Mouse (Mus musculus) midbrain, embryonic 12.5 days (tissue): ENCODE measurements around the gene Olfr576. TPM values are rescaled to one million over a fixed set of nuclear protein-coding genes. Genes with fewer than 3 reads are reported as not detected.

Experiments used
- ATAC-seq: fragments of 200-750 bp; cut with Nextera tagmentation; 2 replicates; pipeline ENCODE4 v1.8.0; 2017; ENCODE audit warnings: low read depth, moderate TSS enrichment, moderate library complexity; ENCODE audit not compliant: low FRiP score
- H3K27ac ChIP-seq: fragments of 300-500 bp; sonication (generic); replicated peaks from 2 replicates; pipeline ENCODE4 v1.5.1; 2016; ENCODE audit warnings: mild to moderate bottlenecking
- H3K27me3 ChIP-seq: fragments of 300-500 bp; sonication (generic); 2 replicates; pipeline ENCODE4 v1.6.1; 2016; ENCODE audit warnings: mild to moderate bottlenecking
- H3K36me3 ChIP-seq: fragments of 300-500 bp; sonication (generic); 2 replicates; pipeline ENCODE4 v1.6.1; 2016
- H3K4me1 ChIP-seq: fragments of 300-500 bp; sonication (generic); 2 replicates; pipeline ENCODE4 v1.6.1; 2016
- H3K4me2 ChIP-seq: fragments of 300-500 bp; sonication (generic); replicated peaks from 2 replicates; pipeline ENCODE4 v1.6.1; 2016; ENCODE audit warnings: mild to moderate bottlenecking, moderate library complexity
- H3K4me3 ChIP-seq: fragments of 300-500 bp; sonication (generic); 2 replicates; pipeline ENCODE4 v1.5.1; 2016; ENCODE audit warnings: mild to moderate bottlenecking
- H3K9ac ChIP-seq: fragments of 300-500 bp; sonication (generic); replicated peaks from 2 replicates; pipeline ENCODE4 v1.6.1; 2016; ENCODE audit warnings: mild to moderate bottlenecking, moderate library complexity
- H3K9me3 ChIP-seq: fragments of 300-500 bp; sonication (generic); 2 replicates; pipeline ENCODE4 v1.6.1; 2016; ENCODE audit warnings: mild to moderate bottlenecking
- WGBS: fragments of 180-500 bp; shearing (Covaris S2); methylation state at CpG from one replicate; pipeline ENCODE4 v1.1.7; 2016; 5-methylcytosine and 5-hydroxymethylcytosine counted together
- polyA plus RNA-seq: library from polyadenylated mRNA; unstranded; fragments of >200 nt; fragmentation: Nextera tagmentation; extraction: Ambion mirVana; gene quantifications from 2 replicates; pipeline ENCODE4 v1.2.1, GENCODE M21; 2016

Gene Olfr576
- polyA plus RNA-seq, 1 experiment from 2014 or later, result not detected

DNA sequence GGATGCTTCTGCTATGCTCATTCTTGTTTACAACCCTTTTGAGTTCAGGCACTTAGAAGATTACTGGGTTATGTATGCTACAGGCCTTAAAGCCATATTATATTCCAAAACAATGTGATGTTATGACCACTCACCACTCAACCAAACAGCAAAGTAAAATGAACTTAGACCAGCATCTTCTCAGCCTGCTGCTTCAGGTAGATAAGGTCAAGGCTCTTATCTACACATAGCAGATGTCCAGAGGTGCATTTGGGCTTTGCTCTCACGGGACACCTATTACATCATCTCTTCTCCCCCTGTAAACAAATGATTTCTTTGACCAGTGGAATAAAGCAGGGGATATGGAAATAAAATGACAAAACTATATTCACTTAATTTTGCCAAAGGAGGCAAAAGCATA, 3.9 kb upstream of the Olfr576 start, which contains the start of gene Olfr575:
Gene Olfr575 (minus strand): TSS at position 183 of the 400 bp plus-strand sequence.
- H3K27ac ChIP-seq, result no peak within 1 kb of the TSS
- H3K4me2 ChIP-seq, result no peak within 1 kb of the TSS
- no peak within 1 kb of the TSS for H3K4me3 ChIP-seq
- H3K9me3 ChIP-seq, result no peaks in the 10 kb centered on the region
- H3K9ac ChIP-seq, result no peak within 1 kb of the TSS
- H3K4me1 ChIP-seq, result no peaks in the 10 kb centered on the region
- H3K36me3 ChIP-seq, result no peaks in the 10 kb centered on the region
- H3K27me3 ChIP-seq, result no peaks in the 10 kb centered on the region
- 71% methylated on average over 1 of the region's 1 CpGs for WGBS
- ATAC-seq, result no peak

DNA sequence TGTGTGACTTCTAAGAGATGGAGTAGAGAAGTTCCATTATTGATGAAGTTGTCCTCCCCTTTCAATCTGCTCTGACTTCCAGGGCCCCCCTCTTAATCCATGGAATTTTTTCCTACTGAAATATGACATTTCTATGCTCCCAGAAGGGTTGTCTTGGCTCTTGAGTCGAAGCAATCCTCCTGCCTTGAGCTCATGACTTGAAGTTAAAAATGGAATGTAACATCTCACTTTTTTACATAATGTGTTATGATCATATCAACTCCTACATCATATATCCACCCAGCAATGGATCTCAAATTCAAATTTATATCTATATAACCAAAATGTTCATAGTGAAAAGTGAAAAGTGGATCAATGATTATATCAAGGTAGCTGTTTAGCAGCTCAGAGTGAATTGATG, 11.9 kb downstream of the Olfr576 start:
- Histone ChIP-seq H3K4me2 (no peak overlapping the region), H3K36me3 (no peaks in the 10 kb centered on the region), H3K9me3 (no peaks in the 10 kb centered on the region), H3K4me1 (no peaks in the 10 kb centered on the region), H3K27ac (no peak overlapping the region), H3K4me3 (no peak overlapping the region), H3K27me3 (no peaks in the 10 kb centered on the region), H3K9ac (no peak overlapping the region)
- 46% methylated on average over 1 of the region's 1 CpGs for WGBS
- no peak for ATAC-seq

DNA sequence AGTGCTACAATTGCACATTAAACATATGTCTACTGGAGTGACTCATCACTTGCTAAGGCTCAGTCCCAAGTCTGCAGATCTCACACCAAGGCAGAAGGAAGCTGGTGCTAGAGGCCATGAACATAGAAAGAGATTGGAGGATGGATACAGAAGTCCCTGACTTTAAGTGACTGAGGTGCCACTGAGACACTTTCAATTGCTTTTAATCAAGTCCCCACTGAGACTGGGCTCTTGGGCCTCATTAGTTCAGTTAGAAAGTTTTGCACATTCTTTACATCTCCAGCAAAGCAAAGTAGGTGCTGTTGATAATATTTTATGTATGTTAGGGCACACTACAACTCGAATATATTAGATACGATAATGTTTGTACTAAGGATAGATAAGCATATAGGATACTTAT, 13.4 kb downstream of the Olfr576 start, which contains the start of gene Olfr577:
Gene Olfr577 (minus strand): TSS at position 101 of the 400 bp plus-strand sequence.
- no peak within 1 kb of the TSS for H3K4me2 ChIP-seq
- 88% methylated on average over 2 of the region's 2 CpGs for WGBS
- no peak within 1 kb of the TSS for H3K9ac ChIP-seq
- H3K9me3 ChIP-seq, result no peaks in the 10 kb centered on the region
- ATAC-seq, result no peak
- no peak within 1 kb of the TSS for H3K27ac ChIP-seq
- no peaks in the 10 kb centered on the region for H3K36me3 ChIP-seq
- no peaks in the 10 kb centered on the region for H3K4me1 ChIP-seq
- no peaks in the 10 kb centered on the region for H3K27me3 ChIP-seq
- no peak within 1 kb of the TSS for H3K4me3 ChIP-seq

DNA sequence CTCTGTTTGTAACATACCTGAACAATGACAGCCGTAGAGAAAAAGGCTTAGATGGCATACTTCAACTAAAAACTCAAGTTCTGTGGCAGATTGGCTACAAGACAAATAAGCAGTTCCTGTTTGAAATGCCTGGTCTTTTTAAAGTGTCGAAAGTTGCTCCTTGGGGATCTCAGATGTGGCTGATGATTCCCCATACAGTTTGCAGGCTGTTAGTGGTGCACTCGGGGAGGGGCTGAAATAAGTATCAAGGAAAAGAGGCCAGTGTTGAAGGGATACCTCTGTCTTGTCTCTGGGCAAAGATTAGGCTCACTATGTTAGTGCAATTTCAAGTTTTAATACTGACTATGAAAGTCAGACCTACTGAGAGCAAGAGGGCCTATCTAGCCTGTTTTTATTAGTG, 26.8 kb downstream of the Olfr576 start, which contains the start of gene Olfr578:
Gene Olfr578 (minus strand): TSS at position 101 of the 400 bp plus-strand sequence.
- 76% methylated on average over 3 of the region's 3 CpGs for WGBS
- H3K4me1 ChIP-seq, result no peaks in the 10 kb centered on the region
- H3K9ac ChIP-seq, result no peak within 1 kb of the TSS
- H3K4me2 ChIP-seq, result no peak within 1 kb of the TSS
- H3K4me3 ChIP-seq, result no peak within 1 kb of the TSS
- H3K9me3 ChIP-seq, result no peaks in the 10 kb centered on the region
- no peaks in the 10 kb centered on the region for H3K36me3 ChIP-seq
- H3K27ac ChIP-seq, result no peak within 1 kb of the TSS
- ATAC-seq, result no peak
- no peaks in the 10 kb centered on the region for H3K27me3 ChIP-seq

Other genes with a start within 250 kb of the Olfr576 start
- gene Olfr33, start 243.6 kb upstream of the Olfr576 start, polyA plus RNA-seq, result not detected in 2 replicates
- not detected in 2 replicates for gene Olfr559, start 235.2 kb upstream of the Olfr576 start, polyA plus RNA-seq
- gene Olfr560, start 203.3 kb upstream of the Olfr576 start, polyA plus RNA-seq, result not detected in 2 replicates
- not detected in 2 replicates for gene Olfr78, start 203.2 kb upstream of the Olfr576 start, polyA plus RNA-seq
- gene Olfr561, start 191.4 kb upstream of the Olfr576 start, polyA plus RNA-seq, result not detected in 2 replicates
- gene Olfr564, start 159.2 kb upstream of the Olfr576 start, polyA plus RNA-seq, result not detected in 2 replicates
- not detected in 2 replicates for gene Olfr566, start 103.9 kb upstream of the Olfr576 start, polyA plus RNA-seq
- gene Olfr568, start 85.5 kb upstream of the Olfr576 start, polyA plus RNA-seq, result not detected in 2 replicates
- gene Olfr569, start 71.8 kb upstream of the Olfr576 start, polyA plus RNA-seq, result not detected in 2 replicates
- gene Olfr570, start 68.1 kb upstream of the Olfr576 start, polyA plus RNA-seq, result not detected in 2 replicates
- not detected in 2 replicates for gene Olfr571, start 45.1 kb upstream of the Olfr576 start, polyA plus RNA-seq
- gene Olfr572, start 38.3 kb upstream of the Olfr576 start, polyA plus RNA-seq, result not detected in 2 replicates
- gene Olfr573-ps1, start 20.1 kb upstream of the Olfr576 start, polyA plus RNA-seq, result not detected in 2 replicates
- not detected in 2 replicates for gene Olfr574, start 14.2 kb upstream of the Olfr576 start, polyA plus RNA-seq
- not detected in 2 replicates for gene Olfr575, start 3.9 kb upstream of the Olfr576 start, polyA plus RNA-seq
- not detected in 2 replicates for gene Olfr577, start 13.3 kb downstream of the Olfr576 start, polyA plus RNA-seq
- gene Olfr578, start 26.7 kb downstream of the Olfr576 start, polyA plus RNA-seq, result not detected in 2 replicates
- gene Olfr582, start 75.4 kb downstream of the Olfr576 start, polyA plus RNA-seq, result not detected in 2 replicates
- not detected in 2 replicates for gene Olfr583, start 88.6 kb downstream of the Olfr576 start, polyA plus RNA-seq
- not detected in 2 replicates for gene Olfr584, start 119.2 kb downstream of the Olfr576 start, polyA plus RNA-seq
- not detected in 2 replicates for gene Olfr585, start 135.1 kb downstream of the Olfr576 start, polyA plus RNA-seq
- gene Olfr586, start 163.0 kb downstream of the Olfr576 start, polyA plus RNA-seq, result not detected in 2 replicates
- gene Olfr588-ps1, start 178.2 kb downstream of the Olfr576 start, polyA plus RNA-seq, result not detected in 2 replicates
- not detected in 2 replicates for gene Olfr589, start 193.7 kb downstream of the Olfr576 start, polyA plus RNA-seq
- gene Olfr591, start 215.7 kb downstream of the Olfr576 start, polyA plus RNA-seq, result not detected in 2 replicates
- not detected in 2 replicates for gene Olfr592, start 222.1 kb downstream of the Olfr576 start, polyA plus RNA-seq
- not detected in 2 replicates for gene Olfr593, start 249.2 kb downstream of the Olfr576 start, polyA plus RNA-seq